Mouse (Mus musculus): ENCODE data around the gene Sfrp2. TPM values are rescaled to one million over a fixed set of nuclear protein-coding genes. Genes with fewer than 3 reads are reported as not detected.

The Sfrp2 gene
- total and polyA plus RNA-seq, 3 experiments = not detected

GRCm38 (mm10) chr3:83787086-83787485 is 21.0 kb downstream of the Sfrp2 start:
- Histone ChIP-seq H3K27ac (ENCODE audit: control insufficient read depth, low read depth, low read length) (no peak overlapping the region), H3K9me3 (replicated peaks; ENCODE audit: insufficient read depth, low read length) (no peaks in the 10 kb centered on the region), H3K79me2 (ENCODE audit: control insufficient read depth, insufficient read depth, low read length, poor library complexity) (no peaks in the 10 kb centered on the region), H3K9ac (ENCODE audit: control insufficient read depth, low read depth, low read length, poor library complexity, severe bottlenecking) (no peak overlapping the region), H3K27me3 (ENCODE audit: control insufficient read depth in 1 of 2, insufficient read depth in 2 of 2, low read length in 2 of 2) (no peaks in the 10 kb centered on the region), H3K4me1 (ENCODE audit: control insufficient read depth in 1 of 2, insufficient read depth in 2 of 2, low read length in 2 of 2) (no peaks in the 10 kb centered on the region), H3K36me3 (ENCODE audit: control insufficient read depth in 1 of 2, insufficient read depth in 2 of 2, low read length in 2 of 2) (no peaks in the 10 kb centered on the region), H3K4me3 (ENCODE audit: control insufficient read depth in 1 of 2, insufficient read depth in 1 of 2, low read depth in 2 of 2, low read length in 2 of 2) (no peak overlapping the region)
- DNase-seq (ENCODE audit: low read depth, low spot score) = no peak
- TF ChIP-seq USF1 (IDR thresholded peaks at IDR 0.05; ENCODE audit: low read depth, low read length) = no peak

GRCm38 (mm10) chr3:83787776-83788305 is 21.7 kb downstream of the Sfrp2 start:
- Histone ChIP-seq H3K27ac (ENCODE audit: control insufficient read depth, low read depth, low read length) (no peak overlapping the region), H3K4me3 (ENCODE audit: control insufficient read depth in 1 of 2, insufficient read depth in 1 of 2, low read depth in 2 of 2, low read length in 2 of 2) (no peak overlapping the region), H3K36me3 (ENCODE audit: control insufficient read depth in 1 of 2, insufficient read depth in 2 of 2, low read length in 2 of 2) (no peaks in the 10 kb centered on the region), H3K9me3 (replicated peaks; ENCODE audit: insufficient read depth, low read length) (no peaks in the 10 kb centered on the region), H3K4me1 (ENCODE audit: control insufficient read depth in 1 of 2, insufficient read depth in 2 of 2, low read length in 2 of 2) (no peaks in the 10 kb centered on the region), H3K27me3 (ENCODE audit: control insufficient read depth in 1 of 2, insufficient read depth in 2 of 2, low read length in 2 of 2) (no peaks in the 10 kb centered on the region), H3K79me2 (ENCODE audit: control insufficient read depth, insufficient read depth, low read length, poor library complexity) (no peaks in the 10 kb centered on the region), H3K9ac (ENCODE audit: control insufficient read depth, low read depth, low read length, poor library complexity, severe bottlenecking) (no peak overlapping the region)
- DNase-seq (ENCODE audit: low read depth, low spot score) = no peak
- TF ChIP-seq MYB (IDR thresholded peaks at IDR 0.05; ENCODE audit: low read depth, low read length) (no peak), NRF1 (IDR thresholded peaks at IDR 0.05; ENCODE audit: insufficient read depth, low read depth, low read length, poor library complexity, severe bottlenecking) (no peak), ZC3H11A (IDR thresholded peaks at IDR 0.05; ENCODE audit: low read depth, low read length) (no peak), MAZ (IDR thresholded peaks at IDR 0.05; ENCODE audit: low read depth, low read length) (no peak), HCFC1 (IDR thresholded peaks at IDR 0.05; ENCODE audit: low read depth, low read length) (no peak), JUND (IDR thresholded peaks at IDR 0.05; ENCODE audit: low read depth, low read length) (no peak), MXI1 (IDR thresholded peaks at IDR 0.05; ENCODE audit: low read depth, low read length) (no peak)

DNA sequence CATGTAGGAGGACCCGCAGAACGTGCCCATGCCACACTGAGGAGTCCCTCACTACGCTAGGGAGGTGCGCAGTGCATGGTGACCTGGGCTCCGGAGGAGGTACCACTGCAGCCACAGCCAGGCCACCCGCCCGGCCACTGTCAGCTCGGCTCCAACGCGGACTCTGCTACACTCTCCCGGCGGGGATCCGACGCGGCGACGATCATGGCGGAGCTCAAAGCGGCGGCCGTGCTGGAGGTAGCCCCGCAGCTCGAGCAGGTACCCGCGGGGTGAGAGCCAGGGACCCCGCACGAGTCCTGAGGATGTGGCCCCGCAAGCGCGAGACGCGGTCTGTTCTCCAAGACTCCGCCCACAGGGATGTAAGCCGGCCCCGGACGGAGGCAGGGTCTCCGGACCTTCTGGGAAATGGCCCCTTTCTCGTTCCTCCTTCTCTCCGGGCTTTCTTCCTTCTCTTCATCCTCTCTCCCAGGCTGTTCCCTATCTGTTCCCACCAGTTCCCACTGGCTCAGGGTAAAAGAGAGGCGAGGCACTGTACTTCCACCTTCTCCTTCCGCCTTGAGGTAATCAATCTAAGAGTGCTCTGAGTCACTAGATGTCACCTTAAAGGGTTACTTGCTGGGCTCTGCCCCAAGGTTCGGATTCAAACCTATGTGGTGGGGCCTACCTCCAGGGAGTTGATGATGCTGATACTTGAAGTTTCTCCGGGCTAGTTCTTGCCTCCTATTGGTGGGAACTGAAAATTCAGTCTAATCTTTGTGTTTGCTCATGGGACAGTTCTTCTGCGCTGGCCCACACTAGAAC is 23.7 kb downstream of the Sfrp2 start:
- Histone ChIP-seq H3K9ac (ENCODE audit: control insufficient read depth, low read depth, low read length, poor library complexity, severe bottlenecking) (no peak overlapping the region), H3K4me1 (ENCODE audit: control insufficient read depth in 1 of 2, insufficient read depth in 2 of 2, low read length in 2 of 2) (no peaks in the 10 kb centered on the region), H3K79me2 (ENCODE audit: control insufficient read depth, insufficient read depth, low read length, poor library complexity) (no peaks in the 10 kb centered on the region), H3K9me3 (replicated peaks; ENCODE audit: insufficient read depth, low read length) (no peaks in the 10 kb centered on the region), H3K27me3 (ENCODE audit: control insufficient read depth in 1 of 2, insufficient read depth in 2 of 2, low read length in 2 of 2) (no peaks in the 10 kb centered on the region), H3K27ac (ENCODE audit: control insufficient read depth, low read depth, low read length) (no peak overlapping the region), H3K36me3 (ENCODE audit: control insufficient read depth in 1 of 2, insufficient read depth in 2 of 2, low read length in 2 of 2) (no peaks in the 10 kb centered on the region), H3K4me3 (ENCODE audit: control insufficient read depth in 1 of 2, insufficient read depth in 1 of 2, low read depth in 2 of 2, low read length in 2 of 2) (no peak overlapping the region)
- DNase-seq (ENCODE audit: low read depth, low spot score) = no peak
- TF ChIP-seq POLR2AphosphoS5 (IDR thresholded peaks at IDR 0.05; ENCODE audit: borderline replicate concordance, low read depth, low read length) = no peak
